Mouse (Mus musculus): ENCODE results near the gene Arid1b.

GRCm38 (mm10) chr17:5297984-5298383, 303.9 kb downstream of the Arid1b start:
- TF ChIP-seq CTCF (IDR thresholded peaks at IDR 0.05; ENCODE audit: low read depth) (no peak), EP300 (IDR thresholded peaks at IDR 0.05; ENCODE audit: low read depth) (no peak)

All from liver, postnatal 0 days (tissue).